Mouse (Mus musculus): ENCODE results near the gene Shc2. TPM values are rescaled to one million over a fixed set of nuclear protein-coding genes. Genes with fewer than 3 reads are reported as not detected.
A peak's percentile ranks its signal among the peaks of the same experiment; 100 is the strongest.

Shc2 gene
- polyA plus RNA-seq, 1 experiment = 2.3 TPM

- no peak overlapping the region for H3K4me2 ChIP-seq (ENCODE audit: low read depth)
- peaks cover 14% of the 10 kb centered on the region for H3K79me2 ChIP-seq (ENCODE audit: control insufficient read depth, insufficient read depth)
- H3K27me3 ChIP-seq (ENCODE audit: control insufficient read depth, insufficient read depth, insufficient read length) = peaks cover 1% of the 10 kb centered on the region
- H3K4me3 ChIP-seq = no peak overlapping the region
- no peaks in the 10 kb centered on the region for H3K36me3 ChIP-seq (ENCODE audit: control insufficient read depth, insufficient read depth)
- no peak for TF ChIP-seq SRF (IDR thresholded peaks at IDR 0.05; ENCODE audit: control insufficient read depth, insufficient read length, low read depth)
- TF ChIP-seq USF1 (IDR thresholded peaks at IDR 0.05; ENCODE audit: low read depth) = no peak
- TF ChIP-seq POLR2A (IDR thresholded peaks at IDR 0.05; ENCODE audit: insufficient read length, low read depth) = no peak
- no peak for TF ChIP-seq MAX (IDR thresholded peaks at IDR 0.05; ENCODE audit: low read depth)
- no peak for TF ChIP-seq REST (IDR thresholded peaks at IDR 0.05; ENCODE audit: insufficient read depth, insufficient read length)
- TF ChIP-seq POLR2AphosphoS2 (IDR thresholded peaks at IDR 0.05; ENCODE audit: insufficient read length, low read depth) = no peak
- no peak for TF ChIP-seq CEBPB (IDR thresholded peaks at IDR 0.05; ENCODE audit: insufficient read depth, poor library complexity, severe bottlenecking)
- no peak for TF ChIP-seq TCF12 (IDR thresholded peaks at IDR 0.05; ENCODE audit: insufficient read depth, poor library complexity, severe bottlenecking)
- no peak for TF ChIP-seq E2F4 (IDR thresholded peaks at IDR 0.05; ENCODE audit: insufficient read depth)
- no peak for TF ChIP-seq TCF3 (IDR thresholded peaks at IDR 0.05; ENCODE audit: insufficient read length, low read depth)
- no peak for TF ChIP-seq MYOG (IDR thresholded peaks at IDR 0.05; ENCODE audit: control insufficient read depth in 1 of 3, insufficient read depth in 1 of 3, insufficient read length in 2 of 3, low read depth in 2 of 3)
- no peak for TF ChIP-seq MYOD1 (IDR thresholded peaks at IDR 0.05; ENCODE audit: control insufficient read depth in 1 of 3, insufficient read length in 2 of 3, low read depth in 2 of 3)
- no peak overlapping the region for H3ac ChIP-seq (ENCODE audit: control insufficient read depth, insufficient read length)
Measured at GRCm38 (mm10) chr10:79671396-79672087, 33.8 kb upstream of the Shc2 start.

- H3K36me3 ChIP-seq (ENCODE audit: control insufficient read depth, insufficient read depth) = no peaks in the 10 kb centered on the region
Measured at GRCm38 (mm10) chr10:79670071-79670888, 32.6 kb upstream of the Shc2 start.

GRCm38 (mm10) chr10:79669576-79670057 lies 31.9 kb upstream of the Shc2 start:
- Histone ChIP-seq H3K4me2 (ENCODE audit: low read depth) (peak overlapping the region; percentile 92), H3K4me3 (peak overlapping the region; percentile 74), H3K79me2 (ENCODE audit: control insufficient read depth, insufficient read depth) (peaks cover 14% of the 10 kb centered on the region), H3K36me3 (ENCODE audit: control insufficient read depth, insufficient read depth) (no peaks in the 10 kb centered on the region), H3K27me3 (ENCODE audit: control insufficient read depth, insufficient read depth, insufficient read length) (peaks cover 6% of the 10 kb centered on the region), H3ac (ENCODE audit: control insufficient read depth, insufficient read length) (peak overlapping the region; percentile 30)
- TF ChIP-seq REST (IDR thresholded peaks at IDR 0.05; ENCODE audit: insufficient read depth, insufficient read length) = no peak
- no peak for TF ChIP-seq POLR2AphosphoS2 (IDR thresholded peaks at IDR 0.05; ENCODE audit: insufficient read length, low read depth)
- no peak for TF ChIP-seq MYOD1 (IDR thresholded peaks at IDR 0.05; ENCODE audit: control insufficient read depth in 1 of 3, insufficient read length in 2 of 3, low read depth in 2 of 3)
- no peak for TF ChIP-seq SRF (IDR thresholded peaks at IDR 0.05; ENCODE audit: control insufficient read depth, insufficient read length, low read depth)
- no peak for TF ChIP-seq MAX (IDR thresholded peaks at IDR 0.05; ENCODE audit: low read depth)
- no peak for TF ChIP-seq TCF3 (IDR thresholded peaks at IDR 0.05; ENCODE audit: insufficient read length, low read depth)

More at GRCm38 (mm10) chr10:79670071-79670888, 32.6 kb upstream of the Shc2 start:
- peaks cover 14% of the 10 kb centered on the region for H3K79me2 ChIP-seq (ENCODE audit: control insufficient read depth, insufficient read depth)
- peak overlapping the region; percentile 30 for H3ac ChIP-seq (ENCODE audit: control insufficient read depth, insufficient read length)
- TF ChIP-seq E2F4 (IDR thresholded peaks at IDR 0.05; ENCODE audit: insufficient read depth) (no peak), TCF12 (IDR thresholded peaks at IDR 0.05; ENCODE audit: insufficient read depth, poor library complexity, severe bottlenecking) (no peak), POLR2A (IDR thresholded peaks at IDR 0.05; ENCODE audit: insufficient read length, low read depth) (no peak), SRF (IDR thresholded peaks at IDR 0.05; ENCODE audit: control insufficient read depth, insufficient read length, low read depth) (no peak), POLR2AphosphoS2 (IDR thresholded peaks at IDR 0.05; ENCODE audit: insufficient read length, low read depth) (no peak), CEBPB (IDR thresholded peaks at IDR 0.05; ENCODE audit: insufficient read depth, poor library complexity, severe bottlenecking) (no peak), MYOG (IDR thresholded peaks at IDR 0.05; ENCODE audit: control insufficient read depth in 1 of 3, insufficient read depth in 1 of 3, insufficient read length in 2 of 3, low read depth in 2 of 3) (no peak), USF1 (IDR thresholded peaks at IDR 0.05; ENCODE audit: low read depth) (no peak)
- H3K27me3 ChIP-seq (ENCODE audit: control insufficient read depth, insufficient read depth, insufficient read length) = peaks cover 6% of the 10 kb centered on the region
- peak overlapping the region; percentile 92 for H3K4me2 ChIP-seq (ENCODE audit: low read depth)
- peak overlapping the region; percentile 74 for H3K4me3 ChIP-seq

- Histone ChIP-seq H3K79me2 (ENCODE audit: control insufficient read depth, insufficient read depth) (peaks cover 14% of the 10 kb centered on the region), H3K4me2 (ENCODE audit: low read depth) (peak within 1 kb of the TSS; percentile 92), H3K4me3 (peak within 1 kb of the TSS; percentile 74), H3K36me3 (ENCODE audit: control insufficient read depth, insufficient read depth) (no peaks in the 10 kb centered on the region), H3K27me3 (ENCODE audit: control insufficient read depth, insufficient read depth, insufficient read length) (peaks cover 6% of the 10 kb centered on the region), H3ac (ENCODE audit: control insufficient read depth, insufficient read length) (peak within 1 kb of the TSS; percentile 30)
- TF ChIP-seq SRF (IDR thresholded peaks at IDR 0.05; ENCODE audit: control insufficient read depth, insufficient read length, low read depth) (peak; percentile 31), TCF3 (IDR thresholded peaks at IDR 0.05; ENCODE audit: insufficient read length, low read depth) (no peak), TCF12 (IDR thresholded peaks at IDR 0.05; ENCODE audit: insufficient read depth, poor library complexity, severe bottlenecking) (no peak), E2F4 (IDR thresholded peaks at IDR 0.05; ENCODE audit: insufficient read depth) (no peak), MAX (IDR thresholded peaks at IDR 0.05; ENCODE audit: low read depth) (no peak), MYOD1 (IDR thresholded peaks at IDR 0.05; ENCODE audit: control insufficient read depth in 1 of 3, insufficient read length in 2 of 3, low read depth in 2 of 3) (no peak), POLR2AphosphoS2 (IDR thresholded peaks at IDR 0.05; ENCODE audit: insufficient read length, low read depth) (peak; percentile 41), USF1 (IDR thresholded peaks at IDR 0.05; ENCODE audit: low read depth) (no peak), CEBPB (IDR thresholded peaks at IDR 0.05; ENCODE audit: insufficient read depth, poor library complexity, severe bottlenecking) (no peak), POLR2A (IDR thresholded peaks at IDR 0.05; ENCODE audit: insufficient read length, low read depth) (peak; percentile 60), REST (IDR thresholded peaks at IDR 0.05; ENCODE audit: insufficient read depth, insufficient read length) (no peak), MYOG (IDR thresholded peaks at IDR 0.05; ENCODE audit: control insufficient read depth in 1 of 3, insufficient read depth in 1 of 3, insufficient read length in 2 of 3, low read depth in 2 of 3) (peak in 1 of 3 experiments; percentile 8)
Measured at GRCm38 (mm10) chr10:79668771-79669575, 31.3 kb upstream of the Shc2 start, which contains the start of gene Tpgs1. Tpgs1 (plus strand) TSS chr10:79669369.
